Mouse (Mus musculus) layer of hippocampus, adult 2 months (tissue): ENCODE results near the gene Colec11. TPM values are rescaled to one million over a fixed set of nuclear protein-coding genes. Genes with fewer than 3 reads are reported as not detected.

Source experiments
- DNase-seq, 2 experiments: peaks; one replicate each; pipeline ENCODE4 v3.0.0; 2022; ENCODE audit warnings: low spot score in 2 of 2
- H3K27ac ChIP-seq: fragments of 200-600 bp; 2 replicates; pipeline ENCODE4 v1.8.1; 2022
- H3K4me3 ChIP-seq: fragments of 200-600 bp; 2 replicates; pipeline ENCODE4 v1.8.1; 2022; ENCODE audit warnings: mild to moderate bottlenecking
- CTCF ChIP-seq: fragments of 200-600 bp; conservative IDR thresholded peaks from 2 replicates; pipeline ENCODE4 v1.8.1; 2022; ENCODE audit warnings: antibody characterized with exemption, mild to moderate bottlenecking, moderate library complexity
- total RNA-seq, 2 experiments: library from RNA; stranded (reverse); gene quantifications; 2 replicates each; pipeline ENCODE4 v1.2.3; 2021

The Colec11 gene
- total RNA-seq, 2 experiments from 2014 or later, result 0.95 to 1.2 TPM

GRCm38 (mm10) chr12:28624251-28624650 lies 1.1 kb upstream of the Colec11 start:
- DNase-seq, result no peak
- no peak overlapping the region for H3K27ac ChIP-seq
- no peak for TF ChIP-seq CTCF
- no peak overlapping the region for H3K4me3 ChIP-seq

DNA sequence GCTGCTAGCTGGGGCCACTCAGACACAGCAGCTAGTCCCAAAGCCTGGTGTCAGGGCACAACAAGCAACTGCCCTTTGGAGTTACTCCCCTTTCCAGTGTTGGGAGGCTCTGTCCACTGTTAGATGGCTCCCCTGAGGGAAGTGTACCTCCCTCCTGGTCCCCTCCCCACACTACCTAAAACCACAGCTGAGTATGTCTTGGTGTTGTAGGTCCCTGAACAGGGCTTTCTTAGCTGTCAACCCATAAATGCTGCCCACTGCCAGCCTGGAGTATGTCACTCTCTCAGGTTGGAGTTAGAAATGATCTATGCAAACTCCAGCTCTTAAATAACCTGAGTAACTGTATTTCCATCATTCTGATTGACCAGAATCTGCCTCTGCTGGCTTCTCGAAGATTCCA lies 536 bp downstream of the Colec11 start:
- no peak for DNase-seq
- peak overlapping the region; percentile 75 for H3K27ac ChIP-seq
- TF ChIP-seq CTCF, result no peak
- H3K4me3 ChIP-seq, result no peak overlapping the region

DNA sequence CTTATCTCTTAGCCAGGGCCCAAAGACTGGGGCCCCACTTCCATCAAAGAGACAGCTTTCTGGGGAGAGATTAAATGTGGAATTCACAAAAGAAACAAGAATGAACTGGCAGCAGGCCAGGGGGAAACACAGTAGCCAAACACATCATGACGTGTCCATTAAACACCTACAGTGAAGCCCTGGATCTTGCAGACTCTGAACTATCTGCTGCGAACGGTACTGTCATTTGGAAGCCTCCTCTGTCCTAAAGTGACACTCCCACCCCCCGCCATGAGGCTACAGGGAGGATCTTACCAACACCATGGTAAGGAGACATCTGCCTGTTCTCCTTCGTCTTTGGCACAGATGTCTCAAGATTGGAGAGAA lies 1.0 kb downstream of the Colec11 start:
- DNase-seq, result peak; percentile 44 to 52
- no peak overlapping the region for H3K4me3 ChIP-seq
- TF ChIP-seq CTCF, result no peak
- peak overlapping the region; percentile 75; the same call in 1 of the 2 replicates for H3K27ac ChIP-seq

DNA sequence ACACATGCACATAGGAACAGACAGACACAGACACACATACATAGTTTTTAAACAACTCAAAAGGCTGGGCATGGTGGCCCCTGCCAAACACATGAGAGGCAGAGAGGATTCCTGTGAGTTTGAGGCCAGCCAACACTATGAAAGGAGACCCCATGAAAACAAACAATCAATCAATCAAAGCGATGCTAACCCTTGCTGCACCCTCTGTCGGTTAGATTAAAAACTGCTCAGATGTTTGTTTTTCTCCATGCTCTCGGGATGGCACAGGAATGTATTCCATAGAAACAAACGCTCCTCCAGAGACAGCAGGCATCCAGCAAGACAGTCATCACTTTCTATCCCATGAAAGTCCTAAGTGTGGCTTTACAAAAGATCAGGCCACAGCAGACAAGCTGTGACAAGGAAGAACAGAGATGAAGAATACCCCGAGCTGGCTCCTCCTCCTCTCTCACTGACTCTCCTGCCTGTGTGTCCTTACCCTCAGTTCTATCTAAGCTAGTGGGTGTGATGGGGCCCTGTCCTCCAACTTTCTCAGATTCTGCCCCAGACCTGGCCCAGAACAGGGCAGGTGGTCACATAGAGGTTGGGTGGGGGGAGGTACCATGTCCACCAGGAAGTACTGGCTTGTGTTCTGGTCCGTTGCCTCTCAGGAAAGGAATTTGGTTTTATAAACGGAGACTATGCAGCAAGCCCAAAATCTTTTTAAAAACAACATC lies 1.6 kb downstream of the Colec11 start:
- no peak for DNase-seq
- peak overlapping the region; percentile 75; the same call in 1 of the 2 replicates for H3K27ac ChIP-seq
- H3K4me3 ChIP-seq, result no peak overlapping the region
- peak; percentile 63 for TF ChIP-seq CTCF

DNA sequence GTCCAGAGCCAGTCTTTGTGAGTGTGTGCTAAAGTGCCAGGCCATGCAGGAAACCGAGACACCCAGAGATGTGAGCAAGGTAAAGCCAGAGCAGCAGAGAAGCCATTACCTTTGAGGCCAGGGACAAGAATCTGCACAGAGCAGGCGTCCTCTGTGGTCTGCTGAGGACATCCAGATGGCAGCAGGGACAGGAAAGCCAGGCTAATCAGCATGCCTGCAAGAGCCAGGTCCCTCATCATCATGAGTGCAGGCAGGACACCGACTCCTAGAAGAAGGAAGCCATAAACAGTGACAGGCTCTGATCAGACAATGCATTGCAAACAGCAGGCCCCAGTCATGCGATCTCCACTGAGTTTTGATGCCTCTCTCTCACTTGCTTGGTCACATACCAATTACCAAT lies 5.9 kb downstream of the Colec11 start:
- TF ChIP-seq CTCF, result no peak
- Histone ChIP-seq H3K27ac (peak overlapping the region; percentile 3; the same call in 1 of the 2 replicates), H3K4me3 (no peak overlapping the region)
- DNase-seq, result no peak

GRCm38 (mm10) chr12:28614401-28614800 lies 8.8 kb downstream of the Colec11 start:
- Histone ChIP-seq H3K4me3 (no peak overlapping the region), H3K27ac (no peak overlapping the region)
- no peak for DNase-seq
- TF ChIP-seq CTCF, result no peak

DNA sequence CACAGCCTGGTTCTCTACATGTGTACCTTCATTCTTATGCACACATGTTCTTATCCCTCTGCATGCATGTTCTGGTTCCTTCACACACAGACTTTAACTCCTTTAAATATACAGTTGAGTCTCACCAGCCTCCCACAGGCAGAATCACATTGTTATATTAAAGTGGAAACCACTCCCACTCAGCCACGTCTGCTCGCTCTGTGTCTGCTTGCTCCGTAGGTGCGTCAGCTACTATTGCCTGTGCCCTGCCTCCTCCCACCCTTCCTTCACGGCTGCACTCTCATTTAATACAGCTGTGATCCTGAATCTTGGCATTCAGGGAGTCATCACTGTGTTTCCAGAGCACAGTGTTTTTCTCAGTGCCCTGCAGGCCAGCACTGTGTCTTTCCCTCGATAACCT lies 10.8 kb downstream of the Colec11 start:
- peak overlapping the region; percentile 43; the same call in 1 of the 2 replicates for H3K27ac ChIP-seq
- no peak for TF ChIP-seq CTCF
- DNase-seq, result peak; percentile 43 to 51

DNA sequence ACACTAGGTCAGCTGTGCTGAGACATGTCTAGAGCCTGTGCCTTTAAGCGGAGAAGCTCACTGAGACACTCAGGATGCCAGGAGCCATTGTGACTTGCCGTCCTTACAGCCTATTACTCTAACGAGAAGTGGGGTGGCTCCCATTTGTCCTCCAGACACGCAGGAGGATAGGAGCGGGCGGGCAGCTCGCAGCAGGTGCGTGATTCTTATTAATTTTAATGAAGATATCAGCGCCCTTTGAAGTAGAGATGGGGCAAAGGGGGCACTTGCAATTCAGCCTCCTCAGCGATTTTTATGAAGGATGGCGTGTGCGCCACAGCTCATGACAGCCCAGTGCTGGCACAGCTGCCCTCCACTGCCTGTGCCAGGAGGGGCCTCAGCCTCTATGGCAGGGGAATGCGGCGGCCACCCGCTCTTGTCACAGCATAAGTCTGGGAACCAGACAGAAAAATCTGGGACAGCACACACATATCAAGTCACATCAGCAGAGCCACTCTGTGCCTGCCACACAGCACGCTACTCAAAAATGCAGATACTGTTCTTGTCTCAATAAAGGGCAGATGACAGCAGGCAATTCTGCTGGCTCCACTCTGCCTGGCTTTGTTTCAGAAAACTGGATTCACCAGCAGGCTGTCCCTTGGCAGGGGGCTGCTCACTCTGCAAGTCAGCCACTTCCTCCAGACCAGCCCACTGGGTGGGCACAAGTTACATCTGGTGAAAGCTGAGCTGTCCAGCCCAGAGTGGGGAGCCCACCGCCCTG lies 15.5 kb downstream of the Colec11 start:
- DNase-seq, result peak; percentile 50 to 74
- TF ChIP-seq CTCF, result 0 out of 2 replicates have a peak, but pooled peaks have one; percentile 4
- Histone ChIP-seq H3K4me3 (peak overlapping the region; percentile 53), H3K27ac (peak overlapping the region; percentile 93)

More for the DNA sequence above, 10.8 kb downstream of the Colec11 start:
- H3K4me3 ChIP-seq, result no peak overlapping the region

DNA sequence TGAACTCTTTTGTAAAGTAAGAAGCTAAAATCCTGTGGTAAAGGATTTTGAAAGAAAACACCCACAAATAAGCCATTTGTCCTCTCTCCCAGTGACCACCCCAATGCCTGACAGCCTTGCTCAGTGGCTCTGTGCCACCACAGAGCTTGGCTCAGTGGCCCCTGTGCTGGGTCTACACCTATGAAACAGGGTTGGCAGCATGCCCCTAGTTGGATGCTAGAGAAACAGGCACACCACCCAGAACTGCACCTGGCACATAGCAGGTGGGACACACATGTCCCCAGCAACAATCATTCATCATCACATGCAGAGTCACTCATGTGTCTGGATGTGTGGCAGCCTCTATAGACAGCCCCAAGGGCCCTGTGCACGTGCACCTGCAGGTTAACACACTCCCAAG lies 19.7 kb downstream of the Colec11 start:
- Histone ChIP-seq H3K4me3 (no peak overlapping the region), H3K27ac (no peak overlapping the region)
- TF ChIP-seq CTCF, result no peak
- DNase-seq, result no peak

GRCm38 (mm10) chr12:28602259-28602658 lies 20.9 kb downstream of the Colec11 start:
- no peak for DNase-seq
- H3K4me3 ChIP-seq, result no peak overlapping the region
- no peak for TF ChIP-seq CTCF
- no peak overlapping the region for H3K27ac ChIP-seq

GRCm38 (mm10) chr12:28598526-28598991 lies 24.6 kb downstream of the Colec11 start:
- Histone ChIP-seq H3K4me3 (no peak overlapping the region), H3K27ac (no peak overlapping the region)
- no peak for TF ChIP-seq CTCF
- no peak for DNase-seq

- no peak overlapping the region for H3K27ac ChIP-seq
- H3K4me3 ChIP-seq, result no peak overlapping the region
- no peak for TF ChIP-seq CTCF
- DNase-seq, result no peak
Observed at GRCm38 (mm10) chr12:28598110-28598509, 25.1 kb downstream of the Colec11 start.

DNA sequence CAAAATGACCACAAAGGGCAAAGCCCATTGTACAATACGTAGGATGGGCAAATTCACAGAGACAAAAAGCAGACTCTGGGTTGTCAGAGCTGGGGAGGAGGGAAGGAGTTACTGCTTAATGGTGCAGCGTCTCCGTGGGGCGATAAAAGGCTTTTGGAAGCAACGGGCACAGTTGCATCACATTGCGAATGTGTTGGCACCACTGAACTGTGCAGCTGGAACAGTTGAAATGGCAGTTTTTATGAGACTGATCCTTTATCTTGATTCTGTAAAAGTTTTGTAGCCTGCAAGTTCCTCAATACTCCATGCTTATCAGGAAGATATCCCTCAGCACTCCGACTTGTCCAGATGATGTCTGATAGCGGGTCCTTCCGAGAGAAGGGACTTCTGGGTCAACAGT lies 25.5 kb downstream of the Colec11 start:
- Histone ChIP-seq H3K27ac (no peak overlapping the region), H3K4me3 (no peak overlapping the region)
- DNase-seq, result no peak
- TF ChIP-seq CTCF, result no peak
